Mouse (Mus musculus) embryonic facial prominence, embryonic 13.5 days (tissue): ENCODE data around the gene Atxn7l1. TPM values are rescaled to one million over a fixed set of nuclear protein-coding genes. Genes with fewer than 3 reads are reported as not detected.

Source experiments
- ATAC-seq: fragments of 200-750 bp; cut with Nextera tagmentation; 2 replicates; pipeline ENCODE4 v1.8.0; 2017; ENCODE audit warnings: low read depth; ENCODE audit not compliant: insufficient number of reproducible peaks, insufficient read depth, low FRiP score, low TSS enrichment
- H3K27ac ChIP-seq: fragments of 300-500 bp; sonication (generic); 2 replicates; pipeline ENCODE4 v1.5.1; 2015; ENCODE audit warnings: moderate library complexity, mild to moderate bottlenecking, inconsistent platforms
- H3K27me3 ChIP-seq: fragments of 300-500 bp; sonication (generic); 2 replicates; pipeline ENCODE4 v1.6.1; 2015; ENCODE audit warnings: mild to moderate bottlenecking, inconsistent platforms
- H3K36me3 ChIP-seq: fragments of 300-500 bp; sonication (generic); 2 replicates; pipeline ENCODE4 v1.6.1; 2015; ENCODE audit warnings: mild to moderate bottlenecking, inconsistent platforms
- H3K4me1 ChIP-seq: fragments of 300-500 bp; sonication (generic); 2 replicates; pipeline ENCODE4 v1.6.1; 2015; ENCODE audit warnings: inconsistent platforms
- H3K4me2 ChIP-seq: fragments of 300-500 bp; sonication (generic); 2 replicates; pipeline ENCODE4 v1.6.1; 2015; ENCODE audit warnings: moderate library complexity, mild to moderate bottlenecking, inconsistent platforms
- H3K4me3 ChIP-seq: fragments of 300-500 bp; sonication (generic); 2 replicates; pipeline ENCODE4 v1.5.1; 2015; ENCODE audit warnings: mild to moderate bottlenecking, inconsistent platforms
- H3K9ac ChIP-seq: fragments of 300-500 bp; sonication (generic); 2 replicates; pipeline ENCODE4 v1.6.1; 2015; ENCODE audit warnings: mild to moderate bottlenecking, inconsistent platforms
- H3K9me3 ChIP-seq: fragments of 300-500 bp; sonication (generic); 2 replicates; pipeline ENCODE4 v1.6.1; 2016; ENCODE audit warnings: inconsistent platforms
- WGBS: fragments of 180-500 bp; shearing (Covaris S2); methylation state at CpG from one replicate; pipeline ENCODE4 v1.1.7; 2015; ENCODE audit warnings: mixed read lengths; 5-methylcytosine and 5-hydroxymethylcytosine counted together
- polyA plus RNA-seq: library from polyadenylated mRNA; unstranded; fragments of >200 nt; fragmentation: Nextera tagmentation; extraction: Ambion mirVana; gene quantifications from 2 replicates; pipeline ENCODE4 v1.2.1, GENCODE M21; 2015

Gene Atxn7l1
- 15.4 and 16.4 TPM in 2 replicates for polyA plus RNA-seq

DNA sequence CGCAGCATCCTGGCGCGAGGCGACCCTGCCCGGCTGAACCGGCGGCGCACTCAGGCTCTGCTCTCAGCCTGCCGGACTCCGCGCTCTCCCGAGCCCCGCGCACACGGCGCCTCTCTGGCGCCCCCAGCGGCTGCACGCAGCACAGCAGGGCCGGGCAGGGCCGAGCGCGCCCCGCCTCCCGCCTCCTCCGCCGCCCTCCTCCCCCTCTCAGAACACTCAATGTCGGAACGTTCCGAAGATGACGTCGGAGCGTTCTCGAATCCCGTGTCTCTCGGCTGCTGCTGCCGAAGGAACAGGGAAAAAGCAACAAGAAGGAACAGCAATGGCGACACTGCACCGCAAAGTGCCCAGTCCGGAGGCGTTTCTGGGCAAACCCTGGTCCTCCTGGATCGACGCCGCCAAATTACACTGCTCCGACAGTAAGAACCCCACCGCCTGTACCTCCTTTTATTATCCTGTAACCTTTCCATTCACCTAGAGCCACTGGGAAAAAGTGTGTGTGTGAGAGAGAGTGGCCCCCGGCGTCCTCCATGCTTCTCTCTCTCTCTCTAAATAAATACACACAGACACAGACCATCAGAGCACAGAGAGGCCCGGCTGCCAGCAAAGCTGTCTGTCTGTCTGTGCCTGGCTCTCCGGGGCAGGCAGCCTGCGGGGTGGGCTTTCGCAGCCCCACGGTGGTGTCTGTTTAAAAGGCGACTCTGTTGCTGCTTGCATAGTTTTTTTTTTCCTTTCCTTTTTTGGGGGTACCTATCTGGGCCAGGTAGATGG is at the start of gene Atxn7l1:
Atxn7l1 (plus strand) TSS at position 197 of the 771 bp plus-strand sequence.
- Histone ChIP-seq H3K9me3 (no peaks in the 10 kb centered on the region), H3K27ac (peak within 1 kb of the TSS; percentile 89), H3K4me1 (peaks cover 25% of the 10 kb centered on the region), H3K4me2 (peak within 1 kb of the TSS; percentile 87), H3K27me3 (peaks cover 8% of the 10 kb centered on the region; the same call in 1 of the 2 replicates), H3K36me3 (no peaks in the 10 kb centered on the region), H3K4me3 (peak within 1 kb of the TSS; percentile 65), H3K9ac (peak within 1 kb of the TSS; percentile 86)
- WGBS: under 1% methylated on average over 54 of the region's 54 CpGs
- peak; percentile 87 for ATAC-seq

DNA sequence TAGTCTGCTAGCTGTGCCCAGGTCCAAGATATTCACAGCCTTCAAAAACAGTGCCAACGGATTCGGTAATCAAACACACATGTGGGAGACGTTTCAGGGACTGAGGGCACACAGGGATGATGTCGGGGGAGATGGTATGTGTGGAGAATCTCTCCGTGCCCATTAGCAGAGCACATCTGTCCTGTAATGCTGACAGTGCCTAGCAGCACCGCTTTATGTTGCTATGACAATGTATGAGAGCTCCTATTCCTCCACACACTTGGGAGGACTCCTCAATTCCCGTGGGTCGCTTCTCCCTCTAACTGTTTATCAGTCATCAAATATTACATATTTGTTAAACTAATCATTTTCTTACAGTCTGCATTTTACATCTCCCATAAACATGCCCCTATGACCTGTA is 45.9 kb upstream of the Atxn7l1 start:
- H3K9me3 ChIP-seq: no peaks in the 10 kb centered on the region
- H3K4me2 ChIP-seq: no peak overlapping the region
- no peak overlapping the region for H3K9ac ChIP-seq
- 58% methylated on average over 8 of the region's 8 CpGs for WGBS
- no peaks in the 10 kb centered on the region for H3K36me3 ChIP-seq
- peaks cover 15% of the 10 kb centered on the region for H3K4me1 ChIP-seq
- ATAC-seq: no peak
- no peak overlapping the region for H3K4me3 ChIP-seq
- no peaks in the 10 kb centered on the region for H3K27me3 ChIP-seq
- 0 out of 2 replicates have a peak overlapping the region, but pooled peaks have one; percentile 28 for H3K27ac ChIP-seq

DNA sequence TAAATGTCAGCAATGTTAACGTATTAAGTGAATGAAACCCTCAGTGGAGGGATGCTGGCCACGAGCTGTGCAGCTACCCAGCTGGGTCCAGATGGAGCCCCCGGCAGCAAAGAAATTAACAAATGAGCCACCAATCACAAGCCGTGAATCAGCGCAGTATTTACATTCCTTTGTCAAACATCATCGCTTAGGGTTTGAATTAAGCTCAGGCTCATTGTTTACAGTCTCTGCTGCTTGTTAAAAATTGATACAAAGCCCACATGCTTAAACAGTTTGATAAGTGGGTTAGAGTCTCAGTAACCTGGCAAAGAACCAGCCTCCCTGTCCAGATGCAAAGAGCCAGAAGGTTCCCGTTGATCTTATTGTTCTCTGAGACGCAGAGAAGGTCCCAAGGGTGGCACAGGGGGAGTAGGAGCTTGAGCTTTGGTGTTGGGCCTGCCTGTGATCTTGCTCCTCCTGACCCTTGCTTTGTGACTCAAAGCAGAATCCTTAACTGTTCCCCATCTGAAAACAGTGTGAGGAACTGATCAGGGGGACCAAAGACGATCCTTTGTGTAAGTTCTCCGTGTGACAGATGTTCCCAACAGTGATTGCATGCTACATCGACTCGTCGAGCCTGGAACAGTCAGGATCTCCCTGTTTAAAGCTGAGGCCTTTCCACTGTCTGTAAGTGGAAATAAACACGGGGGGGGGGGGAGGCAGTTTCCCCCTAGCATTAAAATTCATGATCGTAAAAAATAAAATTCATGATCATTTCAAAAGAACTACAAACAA is 45.0 kb upstream of the Atxn7l1 start:
- H3K4me1 ChIP-seq: peaks cover 15% of the 10 kb centered on the region
- no peaks in the 10 kb centered on the region for H3K27me3 ChIP-seq
- ATAC-seq: no peak
- 0 out of 2 replicates have a peak overlapping the region, but pooled peaks have one; percentile 44 for H3K27ac ChIP-seq
- H3K4me2 ChIP-seq: no peak overlapping the region
- no peak overlapping the region for H3K4me3 ChIP-seq
- H3K9me3 ChIP-seq: no peaks in the 10 kb centered on the region
- no peaks in the 10 kb centered on the region for H3K36me3 ChIP-seq
- no peak overlapping the region for H3K9ac ChIP-seq
- 49% methylated on average over 15 of the region's 15 CpGs for WGBS

DNA sequence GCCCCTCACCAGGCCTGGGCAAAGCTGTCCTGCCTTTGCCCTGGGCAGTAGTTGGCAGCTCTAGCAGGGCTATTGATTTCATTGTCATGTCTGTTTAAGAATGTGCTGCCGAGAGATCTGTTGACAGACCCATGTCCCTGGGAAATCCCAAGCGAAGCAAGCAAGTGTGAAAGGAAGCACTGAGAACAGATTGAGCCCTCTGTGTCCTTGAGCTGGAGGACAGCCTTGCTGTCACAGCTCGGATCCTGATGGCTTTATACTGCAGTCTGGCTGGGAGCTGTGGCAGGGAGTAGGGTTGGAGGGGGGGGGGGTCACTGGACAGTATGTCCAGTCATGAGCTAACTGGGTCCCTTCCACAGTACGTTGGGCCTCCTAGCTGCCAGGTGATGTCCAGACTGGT is 41.8 kb upstream of the Atxn7l1 start:
- WGBS: 76% methylated on average over 4 of the region's 4 CpGs
- no peak overlapping the region for H3K4me2 ChIP-seq
- H3K9ac ChIP-seq: no peak overlapping the region
- H3K9me3 ChIP-seq: no peaks in the 10 kb centered on the region
- no peak overlapping the region for H3K27ac ChIP-seq
- no peak for ATAC-seq
- H3K4me3 ChIP-seq: no peak overlapping the region
- no peaks in the 10 kb centered on the region for H3K27me3 ChIP-seq
- H3K36me3 ChIP-seq: no peaks in the 10 kb centered on the region
- H3K4me1 ChIP-seq: peaks cover 24% of the 10 kb centered on the region

DNA sequence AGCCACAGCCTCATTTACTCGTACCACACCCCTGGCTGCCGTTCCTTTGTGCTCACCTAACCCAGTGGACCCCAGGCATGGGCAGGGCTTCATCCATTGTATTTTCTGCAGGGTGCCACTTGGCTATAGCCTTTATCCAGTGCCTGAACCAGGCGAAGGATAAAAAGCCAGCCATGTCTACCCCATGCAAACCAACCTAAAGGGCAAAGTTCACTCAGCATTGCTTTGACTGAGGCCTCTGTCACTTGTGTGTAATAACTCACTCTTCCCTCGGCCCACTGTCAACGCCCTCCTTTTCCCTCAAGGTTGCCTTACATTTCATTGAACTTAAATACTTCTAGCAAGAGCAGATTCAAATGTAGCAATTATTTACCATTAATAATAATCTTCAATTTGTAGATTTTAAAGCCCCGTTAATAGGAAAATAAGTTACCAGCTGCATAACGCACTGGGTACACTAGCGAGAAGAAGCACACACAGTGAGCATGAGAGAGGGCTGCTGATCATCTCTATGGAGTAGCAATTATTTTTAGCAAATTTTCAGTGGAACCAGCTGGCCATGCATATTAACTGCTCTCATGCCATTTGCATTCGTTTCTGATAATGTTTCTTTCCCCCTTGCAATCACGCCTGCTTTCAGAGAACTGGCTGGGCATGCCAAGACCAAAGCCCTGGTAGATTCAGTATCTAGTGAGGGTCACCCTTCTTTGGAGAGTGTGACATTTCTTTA is 40.9 kb upstream of the Atxn7l1 start:
- H3K9me3 ChIP-seq: no peaks in the 10 kb centered on the region
- peaks cover 28% of the 10 kb centered on the region for H3K4me1 ChIP-seq
- 85% methylated on average over 10 of the region's 10 CpGs for WGBS
- no peak overlapping the region for H3K4me3 ChIP-seq
- no peaks in the 10 kb centered on the region for H3K36me3 ChIP-seq
- no peak for ATAC-seq
- no peak overlapping the region for H3K4me2 ChIP-seq
- H3K27ac ChIP-seq: no peak overlapping the region
- no peaks in the 10 kb centered on the region for H3K27me3 ChIP-seq
- no peak overlapping the region for H3K9ac ChIP-seq

DNA sequence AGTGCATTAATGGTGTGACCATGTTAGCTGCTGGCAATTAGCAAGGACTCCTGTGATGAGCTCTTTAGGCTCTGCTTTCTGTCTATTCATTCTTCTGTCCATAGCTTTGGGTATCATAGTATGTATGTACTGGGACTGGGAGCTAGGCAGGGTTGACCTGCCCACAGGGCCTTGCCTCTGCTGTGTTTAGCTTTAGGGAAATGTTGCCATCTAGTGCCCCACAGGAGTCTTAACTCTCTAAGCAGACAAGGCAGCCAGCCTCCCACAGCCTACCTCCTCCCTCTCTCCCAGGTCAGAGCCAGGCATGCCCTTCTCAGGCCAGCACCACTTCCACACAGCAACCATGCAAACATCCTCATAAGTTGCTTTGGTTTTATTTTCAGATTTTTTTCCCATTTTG is 38.0 kb upstream of the Atxn7l1 start:
- no peak for ATAC-seq
- H3K36me3 ChIP-seq: no peaks in the 10 kb centered on the region
- no peaks in the 10 kb centered on the region for H3K9me3 ChIP-seq
- peaks cover 29% of the 10 kb centered on the region for H3K4me1 ChIP-seq
- no peak overlapping the region for H3K4me2 ChIP-seq
- H3K27ac ChIP-seq: no peak overlapping the region
- no peak overlapping the region for H3K4me3 ChIP-seq
- no peaks in the 10 kb centered on the region for H3K27me3 ChIP-seq
- no peak overlapping the region for H3K9ac ChIP-seq

DNA sequence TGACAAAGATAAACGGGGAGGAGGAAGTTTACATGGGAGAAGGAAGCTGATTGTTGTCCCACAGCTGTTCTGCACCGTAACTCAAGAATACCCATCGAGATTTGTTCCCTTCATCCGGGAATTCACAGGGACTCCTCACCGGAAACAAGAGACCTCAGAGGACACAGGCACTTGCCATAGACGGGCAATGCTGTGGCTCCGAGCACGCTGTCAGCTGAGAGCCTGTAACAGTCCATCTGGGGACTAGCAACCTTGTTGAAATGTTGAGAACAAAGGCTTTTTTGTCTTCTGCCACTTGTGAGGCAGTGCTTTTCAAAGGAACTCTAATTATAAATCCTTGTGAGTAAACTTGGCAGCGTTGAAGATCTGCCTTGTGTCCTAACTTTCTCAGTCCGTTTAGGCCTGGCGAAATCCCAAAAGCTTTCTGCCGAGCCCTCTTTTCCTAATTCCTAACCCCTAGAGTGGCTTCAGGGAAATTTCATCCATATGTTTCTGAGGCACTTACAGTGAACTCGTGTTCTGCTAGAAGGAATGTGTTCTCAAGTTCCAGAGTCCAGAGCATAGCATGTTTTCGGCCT is 36.5 kb upstream of the Atxn7l1 start:
- Histone ChIP-seq H3K4me3 (no peak overlapping the region), H3K27ac (peak overlapping the region; percentile 85), H3K36me3 (no peaks in the 10 kb centered on the region), H3K4me2 (peak overlapping the region; percentile 33), H3K27me3 (no peaks in the 10 kb centered on the region), H3K9me3 (no peaks in the 10 kb centered on the region), H3K4me1 (peaks cover 29% of the 10 kb centered on the region), H3K9ac (peak overlapping the region; percentile 11; the same call in 1 of the 2 replicates)
- no peak for ATAC-seq
- 12% methylated on average over 14 of the region's 14 CpGs for WGBS

DNA sequence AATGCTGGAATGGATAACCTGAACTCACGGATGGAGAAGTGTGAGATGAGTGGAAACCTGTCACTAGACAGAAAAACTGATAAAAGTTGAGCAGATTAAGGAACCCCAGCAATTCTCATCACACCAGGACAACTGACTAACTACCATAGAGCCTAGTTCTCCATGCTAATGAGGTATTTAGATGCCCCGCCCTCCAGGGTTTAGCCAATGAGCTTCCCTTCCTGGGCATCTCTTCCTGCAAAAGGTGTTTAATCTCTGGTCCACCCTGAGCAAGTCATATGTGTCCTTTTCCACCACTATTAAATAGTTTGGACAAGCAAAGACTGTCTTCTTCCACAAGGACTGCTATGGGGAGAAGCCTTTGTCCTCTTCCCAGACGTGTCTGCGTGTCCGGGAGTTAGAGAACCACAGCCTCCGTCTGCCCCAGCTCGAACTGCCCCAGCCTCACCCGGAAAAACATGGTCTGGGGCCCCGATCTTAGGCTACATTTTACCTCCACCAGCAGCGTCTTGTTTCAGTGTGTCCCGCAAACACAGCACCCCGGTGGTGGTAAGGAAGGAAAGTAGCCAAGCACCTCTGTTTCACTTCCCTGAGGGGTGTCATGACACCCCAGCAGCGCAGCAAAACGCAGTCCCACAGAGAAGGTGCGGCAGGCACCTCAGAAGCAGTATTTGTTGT is 28.7 kb upstream of the Atxn7l1 start:
- ATAC-seq: no peak
- Histone ChIP-seq H3K4me3 (no peak overlapping the region), H3K36me3 (no peaks in the 10 kb centered on the region), H3K4me2 (no peak overlapping the region), H3K27me3 (no peaks in the 10 kb centered on the region), H3K4me1 (peaks cover 4% of the 10 kb centered on the region; the same call in 1 of the 2 replicates), H3K27ac (no peak overlapping the region), H3K9me3 (no peaks in the 10 kb centered on the region), H3K9ac (no peak overlapping the region)
- 43% methylated on average over 15 of the region's 15 CpGs for WGBS

DNA sequence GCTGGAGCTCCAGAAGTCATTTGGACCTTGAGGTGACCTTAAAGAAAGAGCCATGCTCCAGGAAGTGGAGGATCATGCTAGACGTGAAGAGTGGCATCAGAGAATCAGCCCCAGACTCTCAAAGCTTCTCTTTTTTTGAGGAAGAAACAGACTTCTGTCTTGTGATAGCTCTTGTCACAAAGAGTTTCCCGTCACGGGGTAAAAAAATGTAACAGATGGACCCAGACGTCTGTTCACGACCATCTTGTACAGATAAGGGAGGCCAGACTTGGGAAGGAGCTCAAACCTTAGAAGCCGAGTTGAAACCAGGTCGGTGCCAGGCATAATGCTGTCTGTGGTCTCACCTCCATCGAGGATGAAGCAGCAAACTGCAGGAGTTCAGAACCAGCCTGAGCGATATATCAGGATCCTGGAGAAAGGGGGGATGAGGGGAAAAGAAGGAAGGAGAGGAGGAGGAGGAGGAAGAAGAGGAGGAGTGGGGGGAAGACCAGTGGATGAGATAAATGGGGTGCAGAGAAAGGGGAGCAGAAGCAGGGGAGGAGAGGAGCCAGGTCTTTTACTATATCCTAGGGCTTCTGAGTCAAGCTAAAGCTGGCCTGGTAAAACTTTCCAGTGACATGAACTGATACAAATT is 21.8 kb upstream of the Atxn7l1 start:
- Histone ChIP-seq H3K27me3 (no peaks in the 10 kb centered on the region), H3K4me2 (no peak overlapping the region), H3K4me1 (peaks cover 20% of the 10 kb centered on the region), H3K9me3 (no peaks in the 10 kb centered on the region), H3K9ac (no peak overlapping the region), H3K27ac (no peak overlapping the region), H3K36me3 (no peaks in the 10 kb centered on the region), H3K4me3 (no peak overlapping the region)
- ATAC-seq: no peak
- 78% methylated on average over 9 of the region's 9 CpGs for WGBS

DNA sequence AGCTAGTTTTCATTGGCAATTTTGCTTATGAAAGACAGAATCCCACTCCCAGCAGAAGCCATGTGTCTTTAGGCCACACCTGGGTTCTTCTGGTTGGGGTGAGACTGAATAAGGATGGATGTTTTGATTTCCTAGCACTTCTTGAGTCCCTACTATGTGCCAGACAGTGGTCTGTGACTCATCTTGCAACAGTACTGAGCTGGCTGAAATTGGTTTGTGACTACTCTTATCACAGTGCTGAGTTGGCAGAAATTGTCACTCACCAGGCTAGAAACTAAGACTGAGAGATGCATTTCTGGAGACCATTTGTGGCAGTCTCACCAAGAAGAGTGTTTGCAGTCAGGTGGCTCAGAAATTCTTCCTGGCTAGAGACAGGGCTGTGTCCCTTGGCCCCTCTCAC is 21.2 kb upstream of the Atxn7l1 start:
- H3K27ac ChIP-seq: no peak overlapping the region

More for the DNA sequence above, 21.2 kb upstream of the Atxn7l1 start:
- Histone ChIP-seq H3K4me2 (no peak overlapping the region), H3K4me3 (no peak overlapping the region), H3K27me3 (no peaks in the 10 kb centered on the region), H3K36me3 (no peaks in the 10 kb centered on the region), H3K4me1 (peaks cover 17% of the 10 kb centered on the region), H3K9ac (no peak overlapping the region), H3K9me3 (no peaks in the 10 kb centered on the region)
- no peak for ATAC-seq
